Mouse (Mus musculus): ENCODE results near the gene Tacc2.

GRCm38 (mm10) chr7:130786708-130787107 lies 209.5 kb downstream of the Tacc2 start:
- no peak for TF ChIP-seq CTCF (IDR thresholded peaks at IDR 0.05)
- no peak for TF ChIP-seq EP300 (IDR thresholded peaks at IDR 0.05)
